In the genomic region with DNA sequence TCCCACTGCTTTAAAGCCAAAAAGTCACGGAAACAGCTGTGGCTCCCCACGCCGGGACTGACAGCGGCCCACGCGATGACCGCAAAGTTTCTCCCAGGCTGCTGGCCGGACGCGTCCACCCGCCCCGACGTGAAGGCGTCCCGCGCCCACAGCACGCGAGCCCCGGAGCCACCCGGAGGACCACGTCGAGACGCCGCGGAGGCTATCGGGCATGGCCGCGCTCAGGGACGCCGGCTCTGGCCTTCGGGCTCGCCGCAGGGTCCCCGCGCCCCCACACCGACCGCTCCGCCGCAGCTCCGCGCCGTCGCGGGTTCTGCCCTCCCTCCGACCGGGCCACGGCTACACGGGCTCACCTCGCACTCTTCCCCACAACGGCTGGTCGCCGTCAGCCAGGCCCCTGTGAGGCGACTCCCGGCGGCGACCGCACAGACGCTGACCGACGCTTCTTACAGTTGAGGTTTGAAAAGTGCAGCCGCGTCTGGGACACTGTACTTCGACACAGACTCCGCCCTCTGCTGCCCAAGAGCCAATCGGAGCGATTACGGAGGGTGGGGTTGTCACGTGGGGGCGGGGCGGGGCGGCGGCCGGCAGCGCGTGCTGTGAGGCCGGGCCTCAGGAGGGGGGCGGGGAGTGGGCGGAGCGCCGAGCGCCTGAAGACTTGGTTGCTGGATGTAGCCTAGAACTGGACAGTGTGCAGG, we compare ENCODE assay signal across 8 mouse cellular contexts. TPM values are rescaled to one million over a fixed set of nuclear protein-coding genes. Genes with fewer than 3 reads are reported as not detected.
DNase-seq lines count a peak whose midpoint lies in the region; ATAC-seq and TF ChIP-seq lines count a peak whose summit lies in the region.

Gene Stk17b (minus strand): TSS at position 504 of the 698 bp plus-strand sequence.

- peak; percentile 97 for ATAC-seq in Patski
- ATAC-seq in hindbrain, embryonic 13.5 days (ENCODE audit: low FRiP score), result peak; percentile 99

- peak within 1 kb of the TSS; percentile 88 for H3K4me2 ChIP-seq in hindbrain, embryonic 13.5 days

- peak within 1 kb of the TSS; percentile 79 for H3K9ac ChIP-seq in hindbrain, embryonic 13.5 days

- under 1% methylated on average over 80 of the region's 81 CpGs for WGBS in hindbrain, embryonic 13.5 days

- no peaks in the 10 kb centered on the region for H3K27me3 ChIP-seq in Patski
- H3K27me3 ChIP-seq in hindbrain, embryonic 13.5 days, result no peaks in the 10 kb centered on the region

- peak; percentile 60 for DNase-seq in Patski (ENCODE audit: low read depth, low spot score)
- DNase-seq in cerebellum, postnatal 10 days, result peak; percentile 96 to 97
- peak; percentile 77 to 85 for DNase-seq in frontal cortex, postnatal 10 days (ENCODE audit: low spot score in 2 of 2)
- DNase-seq in left cerebral cortex, adult 11 months (ENCODE audit: low spot score), result peak; percentile 54
- DNase-seq in lung, postnatal 4 days, result peak; percentile 95 to 97
- DNase-seq in retina, postnatal 7 days (ENCODE audit: low read depth, low spot score), result peak; percentile 82
- DNase-seq in urinary bladder, adult 2 months (ENCODE audit: low spot score), result peak; percentile 78

- no peak within 1 kb of the TSS for H3K27ac ChIP-seq in hindbrain, embryonic 13.5 days

- in situ Hi-C loops in Patski (cut with MboI; ENCODE audit: low pct_unique_long_range_greater_than_20kb), result no loop called here

- H3K4me3 ChIP-seq in hindbrain, embryonic 13.5 days, result peak within 1 kb of the TSS; percentile 82

- CTCF ChIA-PET in Patski (lab: Charles Lee), result no interaction called here

- H3K9me3 ChIP-seq in hindbrain, embryonic 13.5 days, result no peaks in the 10 kb centered on the region

- H3K36me3 ChIP-seq in hindbrain, embryonic 13.5 days, result no peaks in the 10 kb centered on the region

- peaks cover 8% of the 10 kb centered on the region for H3K4me1 ChIP-seq in hindbrain, embryonic 13.5 days (replicated peaks)

- no peak for TF ChIP-seq CTCF in Patski (IDR thresholded peaks at IDR 0.05)

- POLR2A ChIA-PET in Patski (lab: Charles Lee), result interaction anchor here (0.6 to 1.3 kb wide), 4 partner anchors 13 to 1286 kb away, joined by 3 to 7 read pairs (median 3); no protein-coding TSS in a partner anchor

RNA-seq across cellular contexts. Expression of gene Stk17b, which starts in this region (rescaled TPM):
- 16.2 TPM for polyA plus RNA-seq in Patski (2021)
- polyA plus RNA-seq in hindbrain, embryonic 13.5 days (2015; fragmentation: Nextera tagmentation; extraction: Ambion mirVana), result 5.0 and 5.5 TPM in 2 replicates
- polyA plus RNA-seq in urinary bladder, adult 2 months (2012; rRNA removed), result 21.6 and 21.8 TPM in 2 replicates
